Mouse (Mus musculus) brain, embryonic 14.5 days (tissue): Measurements from ENCODE around the gene Macrod2.

Experiments used
- CTCF ChIP-seq: fragments of 200-500 bp; IDR thresholded peaks from 2 replicates; pipeline ENCODE4 v1.5.1; 2012; ENCODE audit warnings: inconsistent platforms, mild to moderate bottlenecking, moderate library complexity, borderline replicate concordance; ENCODE audit not compliant: insufficient read depth, insufficient read length; ENCODE audit errors: extremely low read depth
- POLR2A ChIP-seq: fragments of 200-500 bp; IDR thresholded peaks from 2 replicates; pipeline ENCODE4 v1.6.1; 2012; ENCODE audit warnings: mild to moderate bottlenecking, inconsistent platforms, borderline replicate concordance; ENCODE audit not compliant: poor library complexity, insufficient read depth, insufficient read length, severe bottlenecking; ENCODE audit errors: extremely low read depth

GRCm38 (mm10) chr2:142344758-142345157 is 1949.6 kb downstream of the Macrod2 start:
- TF ChIP-seq CTCF (no peak), POLR2A (no peak)
